Mouse (Mus musculus) kidney, adult 2 months (tissue): ENCODE results near the gene Sgip1.

Experiments
- CTCF ChIP-seq: fragments of 200-500 bp; conservative IDR thresholded peaks from 2 replicates; pipeline ENCODE4 v1.5.1; 2011; ENCODE audit warnings: low read depth, mild to moderate bottlenecking, control low read depth, low read length, moderate library complexity, mixed read lengths; ENCODE audit not compliant: insufficient read depth, insufficient read length
- POLR2A ChIP-seq: fragments of 200-500 bp; IDR thresholded peaks from one replicate; pipeline ENCODE4 v1.6.1; 2011; ENCODE audit warnings: low read depth, low read length, control low read depth

DNA sequence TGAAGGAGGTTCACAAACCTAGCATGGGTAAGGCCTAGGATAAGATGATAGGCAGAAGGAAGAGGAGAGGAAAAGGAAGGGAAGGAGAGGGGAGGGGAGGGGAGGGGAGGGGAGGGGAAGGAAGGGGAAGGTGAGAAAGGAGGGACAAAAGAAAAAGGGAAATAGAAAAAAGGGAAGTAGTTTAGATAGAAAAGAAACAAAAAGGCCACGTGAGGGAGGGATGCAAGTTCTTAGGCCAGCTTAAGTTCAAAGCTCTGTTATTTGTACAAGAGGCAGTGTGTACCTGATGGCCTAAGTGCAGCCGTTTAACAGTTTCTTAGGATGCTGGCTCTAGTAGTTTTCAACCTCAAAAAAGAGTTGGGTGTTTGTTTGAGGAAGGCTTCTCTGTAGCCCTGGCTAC is 83.4 kb downstream of the Sgip1 start:
- no peak for TF ChIP-seq CTCF
- TF ChIP-seq POLR2A: no peak
